Mouse (Mus musculus) erythroblast, embryonic 14.5 days (primary cell): ENCODE results near the gene Zfp867.

Experiments
- GATA1 ChIP-seq: IDR thresholded peaks from 2 replicates; pipeline ENCODE4 v1.6.1; 2012; ENCODE audit warnings: low read length, inconsistent platforms, mixed read lengths
- TAL1 ChIP-seq: IDR thresholded peaks from 3 replicates; pipeline ENCODE4 v1.6.1; 2012; ENCODE audit warnings: low read length, inconsistent platforms, mixed read lengths

DNA sequence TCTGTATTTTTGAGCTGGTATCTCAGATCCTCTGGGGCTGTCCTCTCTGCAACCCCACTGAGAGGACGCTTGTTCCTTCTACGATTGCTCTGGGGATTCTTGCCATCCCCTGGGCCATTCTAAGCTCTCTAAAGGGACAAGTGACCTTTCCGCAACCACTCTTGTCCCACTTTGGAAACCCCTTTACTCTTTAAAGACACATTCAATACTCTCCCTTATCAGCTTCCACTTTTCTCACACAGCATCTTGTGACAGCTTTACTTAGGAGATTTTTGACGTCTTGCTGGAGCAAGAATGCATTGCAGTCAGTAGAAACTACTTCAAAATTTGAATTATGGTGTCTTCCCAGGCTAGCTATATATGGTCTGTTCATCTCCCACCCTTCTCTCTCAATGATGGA, 21.2 kb downstream of the Zfp867 start, which contains the start of gene Snap47:
- TF ChIP-seq GATA1 (no peak), TAL1 (no peak)
